Mouse (Mus musculus): Measurements from ENCODE around the gene Aak1.

Gene Aak1

GRCm38 (mm10) chr6:86921880-86922279 is 72.6 kb downstream of the Aak1 start:
- in situ Hi-C loops (cut with MboI; ENCODE audit: low pct_unique_long_range_greater_than_20kb in 1 of 2, low sequenced_read_pairs in 2 of 2, unreplicated experiment in 1 of 2): no loop called here

- in situ Hi-C loops (cut with MboI; ENCODE audit: low pct_unique_long_range_greater_than_20kb in 1 of 2, low sequenced_read_pairs in 2 of 2, unreplicated experiment in 1 of 2): no loop called here
Measured at GRCm38 (mm10) chr6:86924746-86925145, 75.4 kb downstream of the Aak1 start.

- in situ Hi-C loops (cut with MboI; ENCODE audit: low pct_unique_long_range_greater_than_20kb in 1 of 2, low sequenced_read_pairs in 2 of 2, unreplicated experiment in 1 of 2): no loop called here
Measured at GRCm38 (mm10) chr6:86934541-86934940, 85.2 kb downstream of the Aak1 start.

GRCm38 (mm10) chr6:86939797-86940196 is 90.5 kb downstream of the Aak1 start:
- in situ Hi-C loops (cut with MboI; ENCODE audit: low pct_unique_long_range_greater_than_20kb in 1 of 2, low sequenced_read_pairs in 2 of 2, unreplicated experiment in 1 of 2): no loop called here

GRCm38 (mm10) chr6:86940966-86941365 is 91.6 kb downstream of the Aak1 start:
- in situ Hi-C loops (cut with MboI; ENCODE audit: low pct_unique_long_range_greater_than_20kb in 1 of 2, low sequenced_read_pairs in 2 of 2, unreplicated experiment in 1 of 2): no loop called here

GRCm38 (mm10) chr6:86947100-86947499 is 97.8 kb downstream of the Aak1 start:
- in situ Hi-C loops (cut with MboI; ENCODE audit: low pct_unique_long_range_greater_than_20kb in 1 of 2, low sequenced_read_pairs in 2 of 2, unreplicated experiment in 1 of 2): no loop called here

- in situ Hi-C loops (cut with MboI; ENCODE audit: low pct_unique_long_range_greater_than_20kb in 1 of 2, low sequenced_read_pairs in 2 of 2, unreplicated experiment in 1 of 2): no loop called here
Measured at GRCm38 (mm10) chr6:86948746-86949145, 99.4 kb downstream of the Aak1 start.

GRCm38 (mm10) chr6:86950141-86950540 is 100.8 kb downstream of the Aak1 start:
- in situ Hi-C loops (cut with MboI; ENCODE audit: low pct_unique_long_range_greater_than_20kb in 1 of 2, low sequenced_read_pairs in 2 of 2, unreplicated experiment in 1 of 2): no loop called here

GRCm38 (mm10) chr6:86950733-86951255 is 101.5 kb downstream of the Aak1 start:
- in situ Hi-C loops (cut with MboI; ENCODE audit: low pct_unique_long_range_greater_than_20kb in 1 of 2, low sequenced_read_pairs in 2 of 2, unreplicated experiment in 1 of 2): no loop called here

- in situ Hi-C loops (cut with MboI; ENCODE audit: low pct_unique_long_range_greater_than_20kb in 1 of 2, low sequenced_read_pairs in 2 of 2, unreplicated experiment in 1 of 2): no loop called here
Measured at GRCm38 (mm10) chr6:86955741-86956140, 106.4 kb downstream of the Aak1 start.

GRCm38 (mm10) chr6:86956206-86956605 is 106.9 kb downstream of the Aak1 start:
- in situ Hi-C loops (cut with MboI; ENCODE audit: low pct_unique_long_range_greater_than_20kb in 1 of 2, low sequenced_read_pairs in 2 of 2, unreplicated experiment in 1 of 2): no loop called here

- in situ Hi-C loops (cut with MboI; ENCODE audit: low pct_unique_long_range_greater_than_20kb in 1 of 2, low sequenced_read_pairs in 2 of 2, unreplicated experiment in 1 of 2): no loop called here
Measured at GRCm38 (mm10) chr6:86959006-86959405, 109.7 kb downstream of the Aak1 start.

GRCm38 (mm10) chr6:86963987-86964685 is 114.8 kb downstream of the Aak1 start:
- in situ Hi-C loops (cut with MboI; ENCODE audit: low pct_unique_long_range_greater_than_20kb in 1 of 2, low sequenced_read_pairs in 2 of 2, unreplicated experiment in 1 of 2): no loop called here

GRCm38 (mm10) chr6:86967166-86967565 is 117.8 kb downstream of the Aak1 start:
- in situ Hi-C loops (cut with MboI; ENCODE audit: low pct_unique_long_range_greater_than_20kb in 1 of 2, low sequenced_read_pairs in 2 of 2, unreplicated experiment in 1 of 2): no loop called here

GRCm38 (mm10) chr6:86973956-86974355 is 124.6 kb downstream of the Aak1 start:
- in situ Hi-C loops (cut with MboI; ENCODE audit: low pct_unique_long_range_greater_than_20kb in 1 of 2, low sequenced_read_pairs in 2 of 2, unreplicated experiment in 1 of 2): no loop called here

GRCm38 (mm10) chr6:86978156-86978908 is 129.0 kb downstream of the Aak1 start:
- in situ Hi-C loops (cut with MboI; ENCODE audit: low pct_unique_long_range_greater_than_20kb in 1 of 2, low sequenced_read_pairs in 2 of 2, unreplicated experiment in 1 of 2): no loop called here

GRCm38 (mm10) chr6:86978909-86979265 is 129.6 kb downstream of the Aak1 start:
- in situ Hi-C loops (cut with MboI; ENCODE audit: low pct_unique_long_range_greater_than_20kb in 1 of 2, low sequenced_read_pairs in 2 of 2, unreplicated experiment in 1 of 2): no loop called here

- in situ Hi-C loops (cut with MboI; ENCODE audit: low pct_unique_long_range_greater_than_20kb in 1 of 2, low sequenced_read_pairs in 2 of 2, unreplicated experiment in 1 of 2): no loop called here
Measured at GRCm38 (mm10) chr6:86981206-86981605, 131.9 kb downstream of the Aak1 start.

GRCm38 (mm10) chr6:86985314-86986106 is 136.2 kb downstream of the Aak1 start:
- in situ Hi-C loops (cut with MboI; ENCODE audit: low pct_unique_long_range_greater_than_20kb in 1 of 2, low sequenced_read_pairs in 2 of 2, unreplicated experiment in 1 of 2): no loop called here
